Mouse (Mus musculus) intestine, embryonic 16.5 days (tissue): Measurements from ENCODE around the gene Ccnq. TPM values are rescaled to one million over a fixed set of nuclear protein-coding genes. Genes with fewer than 3 reads are reported as not detected.

Experiments
- ATAC-seq: fragments of 200-750 bp; cut with Nextera tagmentation; 2 replicates; pipeline ENCODE4 v1.8.0; 2017; ENCODE audit warnings: moderate TSS enrichment, moderate library complexity
- H3K27ac ChIP-seq: fragments of 300-500 bp; sonication (generic); 2 replicates; pipeline ENCODE4 v1.5.1; 2014; ENCODE audit warnings: mild to moderate bottlenecking, low read length
- H3K27me3 ChIP-seq: fragments of 300-500 bp; sonication (generic); replicated peaks from 2 replicates; pipeline ENCODE4 v1.6.1; 2014; ENCODE audit warnings: low read length, control low read depth, mixed read lengths; ENCODE audit not compliant: control insufficient read depth, insufficient read depth
- H3K36me3 ChIP-seq: fragments of 300-500 bp; sonication (generic); 2 replicates; pipeline ENCODE4 v1.6.1; 2014; ENCODE audit warnings: low read length, control low read depth; ENCODE audit not compliant: control insufficient read depth, insufficient read depth
- H3K4me1 ChIP-seq: fragments of 300-500 bp; sonication (generic); 2 replicates; pipeline ENCODE4 v1.6.1; 2014; ENCODE audit warnings: low read length, control low read depth, mixed read lengths; ENCODE audit not compliant: control insufficient read depth, insufficient read depth
- H3K4me2 ChIP-seq: fragments of 300-500 bp; sonication (generic); 2 replicates; pipeline ENCODE4 v1.6.1; 2014; ENCODE audit warnings: low read depth, low read length, control low read depth
- H3K4me3 ChIP-seq: fragments of 300-500 bp; sonication (generic); 2 replicates; pipeline ENCODE4 v1.5.1; 2014; ENCODE audit warnings: mild to moderate bottlenecking, low read length
- H3K9ac ChIP-seq: fragments of 300-500 bp; sonication (generic); 2 replicates; pipeline ENCODE4 v1.6.1; 2014; ENCODE audit warnings: low read depth, low read length
- H3K9me3 ChIP-seq: fragments of 300-500 bp; sonication (generic); 2 replicates; pipeline ENCODE4 v1.6.1; 2016; ENCODE audit warnings: low read length, control low read depth; ENCODE audit not compliant: control insufficient read depth
- WGBS: fragments of 180-500 bp; shearing (Covaris S2); extraction: QIAGEN DNeasy Blood & Tissue Kit; methylation state at CpG from one replicate; pipeline ENCODE4 v1.1.7; 2014; 5-methylcytosine and 5-hydroxymethylcytosine counted together
- microRNA-seq: library from miRNA; unstranded; fragments of <30 nt; microRNA quantifications from one replicate; pipeline ENCODE4, GENCODE M21; 2016
- polyA plus RNA-seq: library from polyadenylated mRNA; unstranded; fragments of >200 nt; fragmentation: Nextera tagmentation; extraction: Ambion mirVana; gene quantifications from 2 replicates; pipeline ENCODE4 v1.2.1, GENCODE M21; 2015

Gene Ccnq
- polyA plus RNA-seq, 1 experiment from 2014 or later, result 38.5 TPM

- Histone ChIP-seq H3K4me3 (no peak overlapping the region), H3K4me2 (no peak overlapping the region), H3K9ac (no peak overlapping the region), H3K9me3 (no peaks in the 10 kb centered on the region), H3K36me3 (no peaks in the 10 kb centered on the region), H3K27ac (no peak overlapping the region), H3K4me1 (no peaks in the 10 kb centered on the region), H3K27me3 (no peaks in the 10 kb centered on the region)
- 81% methylated on average over 2 of the region's 2 CpGs for whole genome bisulfite sequencing
- no peak for ATAC-seq
These were observed 30.1 kb downstream of the Ccnq start for GRCm38 (mm10) chr11:78721419-78721818.

GRCm38 (mm10) chr11:78717655-78718054 lies 33.9 kb downstream of the Ccnq start:
- H3K9ac ChIP-seq, result no peak overlapping the region
- H3K9me3 ChIP-seq, result no peaks in the 10 kb centered on the region
- no peaks in the 10 kb centered on the region for H3K4me1 ChIP-seq
- H3K27me3 ChIP-seq, result no peaks in the 10 kb centered on the region
- 55% methylated on average over 4 of the region's 4 CpGs for WGBS
- peak; percentile 55; the same call in 1 of the 2 replicates for ATAC-seq
- no peak overlapping the region for H3K4me3 ChIP-seq
- no peak overlapping the region for H3K4me2 ChIP-seq
- H3K36me3 ChIP-seq, result no peaks in the 10 kb centered on the region
- H3K27ac ChIP-seq, result 0 out of 2 replicates have a peak overlapping the region, but pooled peaks have one; percentile 0

- H3K9ac ChIP-seq, result no peak overlapping the region
- H3K9me3 ChIP-seq, result no peaks in the 10 kb centered on the region
- H3K4me1 ChIP-seq, result 0 out of 2 replicates have a peak, but pooled peaks cover 6% of the 10 kb centered on the region
- peak overlapping the region; percentile 50 for H3K27ac ChIP-seq
- ATAC-seq, result peak; percentile 92
- 56% methylated on average over 2 of the region's 2 CpGs for WGBS
- H3K4me3 ChIP-seq, result no peak overlapping the region
- H3K4me2 ChIP-seq, result no peak overlapping the region
- no peaks in the 10 kb centered on the region for H3K36me3 ChIP-seq
- no peaks in the 10 kb centered on the region for H3K27me3 ChIP-seq
These were observed 42.9 kb downstream of the Ccnq start for GRCm38 (mm10) chr11:78708642-78709041.

- no peak overlapping the region for H3K4me3 ChIP-seq
- no peaks in the 10 kb centered on the region for H3K9me3 ChIP-seq
- H3K27me3 ChIP-seq, result no peaks in the 10 kb centered on the region
- no peak for ATAC-seq
- H3K36me3 ChIP-seq, result no peaks in the 10 kb centered on the region
- H3K4me2 ChIP-seq, result no peak overlapping the region
- H3K9ac ChIP-seq, result no peak overlapping the region
- no peak overlapping the region for H3K27ac ChIP-seq
- 0 out of 2 replicates have a peak, but pooled peaks cover 6% of the 10 kb centered on the region for H3K4me1 ChIP-seq
These were observed 45.5 kb downstream of the Ccnq start for GRCm38 (mm10) chr11:78706026-78706425.

- no peak overlapping the region for H3K4me3 ChIP-seq
- H3K9me3 ChIP-seq, result no peaks in the 10 kb centered on the region
- H3K4me1 ChIP-seq, result no peaks in the 10 kb centered on the region
- no peak overlapping the region for H3K4me2 ChIP-seq
- no peaks in the 10 kb centered on the region for H3K27me3 ChIP-seq
- WGBS, result 66% methylated on average over 5 of the region's 5 CpGs
- no peak for ATAC-seq
- H3K36me3 ChIP-seq, result no peaks in the 10 kb centered on the region
- no peak overlapping the region for H3K27ac ChIP-seq
- H3K9ac ChIP-seq, result no peak overlapping the region
These were observed 48.4 kb downstream of the Ccnq start for GRCm38 (mm10) chr11:78703085-78703484.

- Histone ChIP-seq H3K4me1 (no peaks in the 10 kb centered on the region), H3K4me3 (no peak overlapping the region), H3K27ac (no peak overlapping the region), H3K9me3 (no peaks in the 10 kb centered on the region), H3K27me3 (no peaks in the 10 kb centered on the region), H3K36me3 (no peaks in the 10 kb centered on the region), H3K9ac (no peak overlapping the region), H3K4me2 (no peak overlapping the region)
- 59% methylated on average over 3 of the region's 3 CpGs for WGBS
- no peak for ATAC-seq
These were observed 49.2 kb downstream of the Ccnq start for GRCm38 (mm10) chr11:78702319-78702718.

Small RNA genes lying within 50 kb of the gene (microRNA-seq; reads per million reads assigned to microRNA genes)
- not detected for gene Gm23840

Other genes with a start within 250 kb of the Ccnq start
- gene Sebox, start 248.3 kb downstream of the Ccnq start, polyA plus RNA-seq, result not detected in 2 replicates
- 60.6 and 62.2 TPM in 2 replicates for gene Tmem199, start 239.6 kb downstream of the Ccnq start, polyA plus RNA-seq
- 135 and 146 TPM in 2 replicates for gene Poldip2, start 239.5 kb downstream of the Ccnq start, polyA plus RNA-seq
- gene Tnfaip1, start 215.4 kb downstream of the Ccnq start, polyA plus RNA-seq, result 86.4 and 88.6 TPM in 2 replicates
- gene Ift20, start 215.4 kb downstream of the Ccnq start, polyA plus RNA-seq, result 118 and 124 TPM in 2 replicates
- gene Tmem97, start 201.0 kb downstream of the Ccnq start, polyA plus RNA-seq, result 228 and 248 TPM in 2 replicates
- gene Nlk, start 54.4 kb downstream of the Ccnq start, polyA plus RNA-seq, result 8.4 and 8.8 TPM in 2 replicates
- 20.7 and 21.9 TPM in 2 replicates for gene Lyrm9, start 74.9 kb upstream of the Ccnq start, polyA plus RNA-seq
- gene Nos2, start 169.1 kb upstream of the Ccnq start, polyA plus RNA-seq, result 1.1 and 1.4 TPM in 2 replicates
- 96.1 and 111 TPM in 2 replicates for gene Lgals9, start 233.2 kb upstream of the Ccnq start, polyA plus RNA-seq